Mouse (Mus musculus): ENCODE measurements around the gene Frat1. TPM values are rescaled to one million over a fixed set of nuclear protein-coding genes. Genes with fewer than 3 reads are reported as not detected.
A peak's percentile ranks its signal among the peaks of the same experiment; 100 is the strongest.

The Frat1 gene
- total RNA-seq, 2 experiments from 2014 or later = 3.5 to 6.2 TPM

DNA sequence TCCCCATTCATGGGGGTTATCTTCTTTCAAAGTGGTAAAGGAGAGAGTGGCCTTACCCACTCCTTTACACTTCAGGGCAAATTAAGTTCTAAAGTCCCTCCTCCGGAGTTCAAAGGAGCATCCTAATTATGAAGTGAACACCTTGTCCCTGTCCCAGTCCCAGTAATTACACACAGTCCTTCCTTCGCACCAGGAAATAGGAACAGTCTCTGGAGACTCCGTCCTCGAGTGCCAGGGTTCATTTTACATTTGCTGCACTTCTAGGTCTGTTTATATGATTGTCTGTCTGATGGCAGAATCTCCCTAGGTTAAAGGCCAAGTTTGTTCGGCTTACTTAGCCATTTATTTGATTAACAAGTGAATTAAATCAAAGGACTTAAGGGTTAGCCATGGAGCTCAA, 13.4 kb upstream of the Frat1 start:
- DNase-seq (ENCODE audit: low spot score) = no peak

DNA sequence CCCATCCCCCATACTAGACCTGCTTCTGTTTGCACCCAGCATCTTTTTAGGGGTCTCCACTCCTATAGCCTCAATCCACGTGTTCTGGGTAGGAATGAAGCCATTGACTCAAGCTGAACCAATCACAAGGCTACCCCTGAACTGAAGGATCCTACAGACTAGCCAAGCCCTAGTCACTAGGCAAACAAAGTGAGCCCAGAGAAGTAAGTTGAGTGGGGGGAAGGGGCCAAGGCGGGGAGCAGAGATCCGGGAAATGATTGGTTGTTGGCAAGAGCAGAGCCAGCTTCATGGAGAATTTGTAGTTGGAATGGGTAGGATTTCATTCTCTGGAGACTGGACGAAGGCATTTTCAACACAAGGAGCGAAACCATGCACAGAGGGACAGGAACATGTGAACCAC, 12.9 kb upstream of the Frat1 start:
- DNase-seq (ENCODE audit: low spot score) = no peak

DNA sequence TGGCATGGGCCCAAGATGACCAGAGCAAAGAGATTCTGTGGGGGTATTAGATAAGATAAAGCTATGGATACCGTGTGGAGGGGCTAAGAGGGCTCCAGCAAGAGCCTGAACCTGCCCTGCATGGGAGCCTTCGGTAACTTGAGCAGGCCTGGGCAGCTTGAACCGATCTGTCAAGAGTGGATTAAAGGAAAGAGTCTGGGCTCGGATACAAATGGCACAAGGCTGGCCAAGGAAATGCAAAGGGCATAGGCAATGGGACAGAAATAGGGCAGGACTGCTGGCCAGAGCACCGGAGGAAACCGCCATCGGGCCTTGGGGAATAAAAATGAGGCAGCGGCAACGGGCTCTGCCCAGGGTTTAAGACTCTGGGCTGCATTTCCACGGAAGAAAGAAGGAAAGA, 12.4 kb upstream of the Frat1 start:
- DNase-seq (ENCODE audit: low spot score) = peak; percentile 88

DNA sequence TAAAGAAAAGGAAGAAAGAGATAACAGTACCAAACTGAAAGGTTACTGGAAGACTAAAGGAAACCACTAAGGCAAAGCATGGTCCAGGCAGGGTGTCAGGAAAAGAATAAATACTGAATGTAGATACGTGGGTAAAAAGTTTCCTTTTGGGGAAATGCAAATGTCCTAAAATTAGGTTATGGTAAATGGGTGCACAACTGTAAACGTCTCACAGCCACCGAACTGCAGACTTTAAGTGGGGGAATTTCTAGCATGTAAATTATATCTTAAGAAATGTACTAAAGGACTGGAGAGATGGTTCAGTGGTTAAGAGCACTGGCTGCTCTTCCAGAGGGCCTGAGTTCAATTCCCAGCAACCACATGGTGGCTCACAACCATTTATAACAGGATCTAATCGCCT, 11.0 kb upstream of the Frat1 start:
- no peak for DNase-seq (ENCODE audit: low spot score)

DNA sequence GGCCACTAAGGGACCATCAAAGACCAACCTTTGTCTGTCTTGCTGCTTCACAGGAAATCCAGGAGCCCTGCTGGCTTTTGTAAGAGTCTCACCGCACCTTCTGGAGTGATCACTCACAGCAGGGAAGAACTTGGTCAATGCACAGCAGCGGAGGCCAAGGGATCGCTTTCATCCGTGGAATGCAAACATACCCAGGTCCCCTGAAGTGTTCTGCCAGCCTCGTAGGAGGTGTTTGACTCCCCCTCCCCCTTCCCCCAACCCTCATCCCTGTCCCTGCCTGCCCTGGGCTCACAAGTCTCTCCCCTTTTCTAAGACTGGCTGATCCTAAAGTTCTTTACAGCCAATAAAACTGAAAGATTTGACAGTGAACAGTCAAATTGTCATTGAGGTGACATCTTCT, 8.3 kb upstream of the Frat1 start:
- DNase-seq (ENCODE audit: low spot score) = no peak

DNA sequence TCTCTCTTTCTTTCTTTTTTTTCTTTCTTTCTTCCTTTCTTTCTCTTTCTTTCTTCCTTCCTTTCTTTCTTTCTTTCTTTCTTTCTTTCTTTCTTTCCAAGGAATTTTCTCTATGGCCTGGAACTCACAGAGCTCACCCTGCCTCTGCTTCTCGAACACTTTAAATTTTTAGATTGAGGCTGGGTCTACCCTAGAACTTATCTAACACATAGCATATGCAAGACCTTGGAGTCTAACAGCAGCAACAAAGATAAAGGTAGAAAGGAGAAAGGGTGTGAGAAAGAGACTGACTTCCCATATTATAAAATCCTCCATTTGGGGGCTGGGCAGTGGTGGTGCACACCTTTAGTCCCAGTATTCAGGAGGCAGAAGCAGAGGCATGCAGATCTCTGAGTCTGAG, 7.2 kb upstream of the Frat1 start:
- no peak for DNase-seq (ENCODE audit: low spot score)

DNA sequence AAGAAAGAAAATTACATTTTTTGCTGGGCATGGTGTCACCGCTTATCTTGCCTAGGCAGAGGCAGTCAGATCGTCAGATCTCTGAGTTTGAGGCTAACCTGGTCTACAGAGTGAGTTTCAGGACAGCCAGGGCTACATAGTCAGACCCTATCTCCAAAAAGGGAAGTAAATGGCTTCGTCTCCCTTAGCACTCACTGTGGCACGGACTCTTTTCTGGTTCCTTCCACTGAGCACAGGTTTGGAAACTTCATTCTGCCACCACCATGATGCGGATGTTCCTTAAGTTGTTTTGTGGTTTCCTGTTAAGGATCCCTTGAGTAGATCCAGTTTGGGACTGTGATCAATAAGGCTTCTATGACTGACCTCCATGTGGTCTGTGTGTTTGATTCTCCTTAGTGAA, 4.8 kb upstream of the Frat1 start:
- no peak for DNase-seq (ENCODE audit: low spot score)

DNA sequence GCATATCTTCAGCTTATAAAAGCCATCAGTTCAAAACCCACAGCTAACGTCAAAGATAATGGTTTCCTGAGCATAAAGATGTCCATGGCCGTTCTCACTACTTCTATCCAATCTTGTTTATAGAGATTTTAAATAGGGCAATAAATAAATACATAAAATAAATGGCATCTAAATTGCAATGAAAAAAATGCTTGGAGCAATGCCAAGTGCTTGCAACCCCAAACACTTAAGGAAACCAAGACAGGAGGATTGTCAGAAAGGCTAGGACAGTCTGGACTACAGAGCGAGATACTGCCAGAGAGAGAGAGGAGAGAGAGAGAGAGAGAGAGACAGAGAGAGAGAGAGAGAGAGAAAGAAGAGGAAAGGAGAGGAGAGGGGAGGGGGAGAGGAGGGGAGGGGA, 3.2 kb upstream of the Frat1 start:
- DNase-seq (ENCODE audit: low spot score) = no peak

DNA sequence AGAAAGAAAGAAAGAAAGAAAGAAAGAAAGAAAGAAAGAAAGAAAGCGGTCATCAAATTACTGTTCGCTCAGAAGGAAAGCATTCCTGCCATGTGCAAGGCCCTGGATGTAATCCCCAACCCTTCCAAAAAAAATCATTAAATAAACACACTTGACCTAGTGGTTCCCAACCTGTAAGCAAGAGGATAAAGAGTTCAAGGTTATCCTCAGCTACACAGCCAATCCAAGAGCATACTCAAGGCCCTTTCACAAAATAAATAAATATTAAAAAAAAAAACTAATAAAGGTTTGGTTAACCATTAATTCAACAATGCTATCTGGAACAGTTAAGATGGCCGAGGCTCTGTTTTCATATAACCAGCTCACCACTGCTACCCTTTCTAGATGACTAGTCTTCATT, 829 bp upstream of the Frat1 start:
- DNase-seq (ENCODE audit: low spot score) = no peak

DNA sequence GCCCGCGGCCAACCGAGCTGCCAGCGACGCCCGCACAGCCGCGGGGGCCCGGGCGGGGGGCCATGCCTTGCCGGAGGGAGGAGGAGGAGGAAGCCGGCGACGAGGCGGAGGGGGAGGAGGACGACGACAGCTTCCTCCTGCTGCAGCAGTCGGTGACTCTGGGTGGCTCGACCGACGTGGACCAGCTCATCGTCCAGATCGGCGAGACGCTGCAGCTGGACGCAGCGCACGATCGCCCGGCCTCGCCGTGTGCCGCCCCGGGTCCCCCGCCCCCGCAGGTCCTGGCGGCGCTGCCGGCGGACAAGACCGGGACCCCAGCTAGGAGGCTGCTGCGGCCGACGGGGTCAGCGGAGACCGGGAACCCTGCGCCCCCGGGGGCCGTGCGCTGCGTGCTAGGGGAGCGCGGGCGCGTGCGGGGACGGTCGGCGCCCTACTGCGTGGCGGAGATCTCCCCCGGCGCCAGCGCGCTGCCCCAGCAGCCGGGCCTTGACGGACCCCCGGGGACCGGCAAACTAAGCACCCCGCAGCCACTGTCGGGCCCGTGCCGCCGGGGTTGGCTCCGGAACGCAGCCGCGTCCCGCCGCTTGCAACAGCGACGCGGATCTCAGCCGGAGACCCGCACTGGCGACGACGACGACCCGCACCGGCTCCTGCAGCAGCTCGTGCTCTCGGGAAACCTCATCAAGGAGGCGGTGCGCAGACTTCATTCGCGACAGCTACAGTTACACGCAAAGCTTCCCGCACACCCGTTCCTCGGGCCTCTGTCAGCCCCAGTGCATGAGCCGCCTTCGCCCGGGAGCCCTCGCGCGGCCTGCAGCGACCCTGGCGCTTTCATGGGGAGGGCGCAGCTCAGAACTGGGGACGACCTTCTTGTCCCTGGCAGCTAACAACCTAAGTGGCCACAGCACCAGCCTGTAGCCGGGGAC, 599 bp downstream of the Frat1 start:
- DNase-seq (ENCODE audit: low spot score) = peak; percentile 64

DNA sequence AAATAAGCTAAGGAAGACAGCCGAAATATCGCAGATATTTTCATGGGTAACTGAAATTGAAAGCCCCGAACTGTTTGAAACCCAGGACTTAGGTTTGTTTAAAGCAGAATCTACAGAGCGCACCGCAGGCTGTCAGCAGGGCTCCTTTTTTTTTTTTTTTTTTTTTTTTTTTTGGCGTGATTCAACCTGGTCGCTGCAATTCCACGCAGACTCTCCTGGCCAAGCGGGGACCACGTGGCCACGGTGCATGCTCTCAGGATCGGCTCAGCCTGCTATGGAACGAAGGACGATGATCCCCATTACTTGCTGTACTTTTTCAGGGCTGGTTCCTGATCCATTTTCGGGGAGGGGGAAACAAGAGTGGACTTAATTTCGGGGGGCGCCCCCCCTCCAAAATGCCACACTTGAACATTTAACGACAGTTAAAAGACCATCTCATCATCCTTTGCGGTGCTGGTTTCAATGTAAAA, 1.4 kb downstream of the Frat1 start:
- DNase-seq (ENCODE audit: low spot score) = no peak

DNA sequence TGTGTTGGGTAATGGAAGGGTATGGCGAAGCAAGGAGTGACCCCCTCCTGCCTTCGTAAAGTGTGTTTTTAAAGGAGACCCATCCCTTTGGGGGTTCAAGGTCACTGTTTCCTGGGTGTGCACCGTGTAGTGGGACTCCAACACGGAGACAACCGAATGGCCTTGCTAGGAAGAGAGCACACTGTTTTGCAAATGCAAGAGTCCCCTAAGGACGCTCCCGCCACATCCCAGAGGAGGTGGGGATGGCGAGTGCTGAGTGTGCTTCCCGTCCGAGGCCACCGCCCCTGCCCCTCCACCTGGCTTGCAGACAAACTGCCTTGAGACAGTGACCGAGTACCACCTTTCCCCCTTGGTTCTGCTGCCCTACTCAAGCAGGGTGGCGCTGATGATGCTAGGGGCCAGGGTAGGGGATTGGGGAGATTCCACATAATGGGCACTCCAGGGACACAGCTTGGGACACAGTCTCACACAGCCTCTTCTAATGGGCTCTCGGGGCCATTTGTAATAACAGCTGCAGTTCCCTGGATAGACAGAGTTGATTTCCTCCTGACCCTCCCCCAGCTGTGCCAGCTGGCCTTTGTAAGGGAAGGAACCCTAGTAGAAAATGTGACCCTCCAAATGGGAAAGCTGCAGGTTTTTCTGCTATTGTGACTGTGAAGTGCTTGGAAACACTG, 2.1 kb downstream of the Frat1 start:
- no peak for DNase-seq (ENCODE audit: low spot score)

DNA sequence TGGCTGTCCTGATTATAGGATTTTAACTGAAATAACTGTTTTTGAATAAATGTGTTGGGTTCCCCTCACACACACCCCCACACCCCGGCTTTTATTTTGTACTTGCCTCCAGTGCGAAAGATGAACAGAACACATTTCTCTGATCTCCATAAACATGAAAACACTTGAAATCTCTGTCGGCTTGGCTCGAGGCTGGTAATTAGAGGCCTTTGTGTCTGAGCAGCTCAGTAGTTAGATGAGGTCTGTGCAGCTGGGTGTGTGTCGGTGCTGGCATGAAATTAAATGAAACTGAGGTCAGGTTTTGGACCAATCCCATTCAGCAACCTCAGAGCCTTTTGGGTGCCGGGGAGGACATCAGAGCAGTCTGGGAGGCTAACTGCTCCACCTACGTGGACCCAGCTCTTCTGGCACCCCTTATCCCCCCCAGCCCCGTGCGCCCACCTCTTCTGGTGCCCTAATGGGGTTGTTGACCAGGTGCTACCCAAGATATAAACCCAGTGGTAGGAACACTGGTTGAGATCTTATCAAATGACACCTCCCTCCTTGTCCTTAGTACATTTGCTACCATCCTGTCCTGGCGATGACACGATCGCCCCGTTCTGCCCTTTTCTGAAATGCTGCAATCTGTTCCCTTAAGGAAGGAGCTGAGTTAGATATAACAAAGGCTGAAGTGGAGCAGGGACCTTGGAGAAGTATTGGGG, 2.9 kb downstream of the Frat1 start:
- no peak for DNase-seq (ENCODE audit: low spot score)

DNA sequence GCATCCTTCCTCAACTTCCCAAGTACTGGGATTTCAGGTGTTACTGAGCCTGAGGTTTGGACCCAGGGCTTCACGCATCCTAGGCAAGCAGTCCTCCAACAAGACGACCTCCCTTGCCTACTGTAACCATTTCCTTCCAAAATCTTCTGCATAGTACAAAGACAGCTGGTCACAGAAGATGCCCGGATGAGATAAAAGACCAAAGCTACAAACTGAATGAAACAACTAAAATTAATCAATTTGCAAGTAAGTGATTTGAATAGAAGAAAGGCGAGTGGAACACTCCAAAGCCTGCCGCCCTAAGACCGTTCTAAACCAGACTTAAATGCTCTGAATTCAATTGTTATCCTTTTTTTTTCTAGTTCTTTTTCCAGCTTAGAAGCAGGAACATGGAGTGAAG, 5.6 kb downstream of the Frat1 start:
- DNase-seq (ENCODE audit: low spot score) = no peak

DNA sequence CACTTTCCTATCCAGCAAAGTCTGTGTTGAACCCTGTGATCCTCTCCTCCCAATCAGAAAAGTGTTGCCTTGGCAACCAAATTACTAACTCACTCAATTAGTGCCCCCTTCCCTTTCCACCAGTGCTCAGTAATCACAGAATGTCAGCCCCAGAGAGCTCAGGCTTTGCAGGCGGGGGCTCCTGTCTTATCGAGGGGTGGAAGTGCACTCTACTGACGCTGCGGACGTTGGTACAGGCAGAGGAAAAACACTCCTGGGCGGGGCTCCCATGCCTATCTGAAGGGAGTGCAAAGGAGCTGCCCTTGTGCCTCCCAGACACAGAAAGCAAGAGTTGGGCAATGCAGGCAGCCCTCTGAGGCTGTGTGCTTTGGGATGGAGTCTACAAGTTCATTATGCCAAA, 6.0 kb downstream of the Frat1 start:
- DNase-seq (ENCODE audit: low spot score) = no peak

DNA sequence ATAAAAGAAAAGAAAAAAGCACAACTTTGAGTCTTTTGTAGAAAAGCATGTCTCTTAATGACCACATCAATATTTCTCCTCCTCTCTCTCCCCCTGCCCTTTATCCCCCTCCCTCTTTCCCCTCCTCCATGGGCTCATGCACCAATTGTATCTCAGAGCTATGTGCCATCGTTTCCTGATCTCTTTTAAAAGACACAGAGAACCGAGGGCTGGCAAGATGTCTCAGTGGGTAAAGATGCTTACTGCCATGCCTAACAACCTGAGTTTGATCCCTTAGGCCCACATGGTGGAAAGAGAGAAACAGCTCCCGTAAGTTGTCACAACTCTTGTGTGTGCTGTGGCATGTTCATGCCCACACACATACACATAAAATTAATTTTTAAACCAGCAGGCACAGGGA, 6.9 kb downstream of the Frat1 start:
- DNase-seq (ENCODE audit: low spot score) = no peak

DNA sequence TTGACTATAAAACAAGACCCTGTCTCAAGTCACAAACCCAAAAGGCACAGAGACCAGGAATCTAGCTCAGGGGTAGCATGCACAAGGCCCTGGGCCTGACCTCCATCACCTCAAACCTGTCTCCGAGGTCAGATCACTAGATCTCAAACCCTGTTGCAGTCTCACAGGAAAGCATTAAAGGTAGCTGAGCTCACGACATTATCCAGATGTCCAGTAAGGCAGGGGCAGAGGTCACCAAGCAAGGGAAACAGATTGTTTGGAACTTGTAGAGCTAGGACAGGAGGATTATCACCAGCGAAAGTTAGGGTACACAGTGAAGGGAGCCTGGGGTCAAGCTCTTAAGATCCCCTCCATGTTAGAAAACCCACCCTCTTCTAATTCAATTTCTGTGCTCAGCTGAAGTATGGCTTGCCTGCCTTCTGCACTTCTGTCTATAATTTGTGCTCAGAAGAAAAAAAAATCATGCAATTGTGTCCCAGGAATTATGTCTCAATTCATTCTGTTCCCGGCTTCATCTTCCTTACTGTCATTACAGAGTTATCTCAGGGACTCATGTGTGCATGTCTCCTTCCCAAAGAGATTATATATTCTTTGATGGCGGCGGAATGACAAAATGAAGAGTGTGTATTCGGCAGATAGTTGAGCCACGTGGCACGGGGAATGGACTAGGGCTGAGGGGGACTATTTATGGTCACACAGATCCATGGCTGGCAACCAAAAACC, 7.6 kb downstream of the Frat1 start:
- DNase-seq (ENCODE audit: low spot score) = no peak

DNA sequence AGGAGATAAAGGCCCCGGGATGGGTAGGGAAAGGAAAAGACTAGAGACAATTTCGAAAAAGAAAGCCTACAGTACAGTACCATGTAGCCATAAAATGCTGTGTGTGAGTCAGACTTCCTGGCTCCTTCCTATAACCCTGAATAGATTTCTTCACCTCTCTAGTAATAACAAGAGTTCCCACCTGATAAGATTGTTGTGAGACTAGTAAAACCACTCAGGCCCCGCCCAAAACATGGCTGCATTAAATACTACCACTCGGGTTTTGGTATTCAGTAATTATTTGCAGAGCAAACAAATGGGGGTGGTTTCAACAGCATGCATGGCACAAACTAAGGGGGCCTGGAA, 8.1 kb downstream of the Frat1 start:
- no peak for DNase-seq (ENCODE audit: low spot score)

DNA sequence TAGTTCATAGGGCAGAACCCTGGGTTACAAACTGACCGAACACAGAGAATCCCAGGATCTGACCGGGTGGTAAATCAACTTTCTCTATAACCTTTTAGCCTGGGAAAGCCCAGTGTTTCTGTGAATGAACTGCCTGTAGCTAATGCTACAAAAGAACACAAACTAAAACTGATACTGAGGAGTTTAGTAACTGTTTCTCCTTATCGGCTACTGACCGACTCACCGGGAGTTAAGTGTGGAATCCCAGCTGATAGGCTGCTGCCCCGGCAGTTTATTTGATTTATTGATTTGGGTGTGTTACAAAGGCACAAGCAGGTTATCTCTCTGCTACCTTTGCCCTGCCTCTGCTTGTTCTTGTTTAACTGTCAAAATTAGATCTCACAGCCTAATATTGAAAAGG, 9.0 kb downstream of the Frat1 start:
- no peak for DNase-seq (ENCODE audit: low spot score)

DNA sequence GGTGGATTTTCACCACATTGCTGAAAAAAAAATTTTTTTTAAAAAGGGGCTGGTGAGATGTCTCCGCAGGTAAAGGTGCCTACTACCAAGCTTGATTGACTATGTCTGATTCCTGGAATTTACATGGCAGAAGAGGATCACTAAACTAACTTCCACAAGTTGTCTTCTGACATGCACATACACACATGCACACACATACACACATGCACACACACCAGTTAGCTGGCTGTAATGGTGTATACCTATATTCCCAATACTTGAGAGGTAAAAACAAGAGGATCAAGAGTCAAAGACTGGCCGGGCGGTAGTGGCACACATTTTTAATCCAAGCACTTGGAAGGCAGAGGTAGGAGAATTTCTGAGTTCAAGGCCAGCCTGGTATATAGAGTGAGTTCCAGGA, 9.9 kb downstream of the Frat1 start:
- no peak for DNase-seq (ENCODE audit: low spot score)

DNA sequence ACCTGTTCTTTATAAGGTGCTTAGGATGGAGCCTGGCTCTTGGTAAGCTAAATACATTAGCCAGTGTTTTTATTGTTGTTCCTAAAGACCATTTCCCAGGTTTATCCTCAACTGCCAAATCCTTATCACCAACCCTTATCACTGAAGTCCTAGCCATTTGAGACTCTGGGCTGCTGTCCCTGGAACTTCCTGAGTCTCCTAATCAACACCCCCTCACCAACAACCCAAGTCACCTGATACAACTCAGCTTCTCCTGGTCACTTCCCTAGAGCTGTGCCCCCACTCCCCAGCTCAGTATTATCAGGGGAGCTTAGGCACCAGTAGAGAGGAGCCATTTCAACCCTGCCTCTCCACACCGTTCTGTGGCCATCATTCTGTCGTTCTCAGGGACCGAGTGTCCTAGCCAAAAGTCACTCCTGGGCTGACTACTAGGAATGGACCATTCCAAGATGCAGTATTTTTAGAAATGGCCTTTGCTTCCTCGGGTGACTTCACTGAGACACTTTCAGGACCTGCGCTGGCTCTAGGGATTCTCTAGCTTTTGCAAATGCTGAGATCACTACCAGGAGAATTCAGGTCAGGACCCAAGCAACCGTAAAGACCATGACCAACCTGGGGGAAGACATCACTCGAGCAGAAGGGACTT, 11.5 kb downstream of the Frat1 start:
- peak; percentile 73 for DNase-seq (ENCODE audit: low spot score)
